Comparison of ENCODE assay signal across 24 mouse cellular contexts in the genomic region with DNA sequence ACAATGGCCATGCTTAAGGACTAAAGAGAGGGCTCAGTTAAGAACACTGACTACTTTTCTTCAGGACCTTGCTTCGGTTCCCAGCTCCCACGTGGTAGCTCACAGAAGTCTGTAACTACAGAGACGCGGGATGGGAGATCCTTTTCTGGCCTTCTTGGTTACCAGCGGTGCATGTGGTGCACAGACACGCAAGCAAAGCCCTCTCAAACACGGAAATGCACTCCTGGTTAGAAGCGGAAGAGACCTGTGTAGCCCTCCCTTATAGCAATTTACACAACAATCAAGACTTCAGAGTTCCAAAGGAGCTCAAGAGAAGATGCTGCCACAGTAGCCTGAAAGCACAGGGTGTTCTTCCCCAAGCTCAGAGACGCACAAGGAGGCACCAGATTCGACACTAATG.
"Had no signal": no experiment of that assay in that cellular context is flagged by ENCODE, and none has a peak within 500 bp of the region (broad histone marks: within the 10 kb centered on the region; RNA-seq: fewer than 3 reads in every experiment).

No protein-coding gene starts in this region.

- H3K9me3 ChIP-seq: heart, embryonic 13.5 days; heart, embryonic 15.5 days; hindbrain, embryonic 13.5 days; hindbrain, embryonic 15.5 days; kidney, embryonic 15.5 days; limb, embryonic 15.5 days; liver, embryonic 12.5 days had no signal

- DNase-seq: gastrocnemius, postnatal 25 days; heart, adult 18-20 months; heart, postnatal 14 days; heart, postnatal 36 days; kidney, adult 11 months; kidney, adult 2 months; kidney, adult 9 months; kidney, postnatal 14 days; kidney, postnatal 36 days; layer of hippocampus, adult 9-11 months; layer of hippocampus, postnatal 36 days; left cerebral cortex, postnatal 4 days had no signal

- H3K4me1 ChIP-seq: heart, embryonic 13.5 days; heart, embryonic 15.5 days; hindbrain, embryonic 13.5 days; hindbrain, embryonic 15.5 days; kidney, embryonic 15.5 days; limb, embryonic 13.5 days; limb, embryonic 15.5 days; liver, embryonic 12.5 days had no signal

- H3K36me3 ChIP-seq: heart, embryonic 13.5 days; heart, embryonic 15.5 days; hindbrain, embryonic 13.5 days; hindbrain, embryonic 15.5 days; kidney, embryonic 15.5 days; limb, embryonic 13.5 days; limb, embryonic 15.5 days; liver, embryonic 12.5 days had no signal

- H3K4me3 ChIP-seq: heart, embryonic 13.5 days; heart, embryonic 15.5 days; hindbrain, embryonic 13.5 days; hindbrain, embryonic 15.5 days; kidney, embryonic 15.5 days; limb, embryonic 13.5 days; limb, embryonic 15.5 days; liver, embryonic 12.5 days had no signal

- H3K9ac ChIP-seq: heart, embryonic 13.5 days; heart, embryonic 15.5 days; hindbrain, embryonic 13.5 days; hindbrain, embryonic 15.5 days; kidney, embryonic 15.5 days; limb, embryonic 13.5 days; limb, embryonic 15.5 days; liver, embryonic 12.5 days; liver, embryonic 14.5 days had no signal

- ATAC-seq: hindbrain, postnatal 0 days; intestine, embryonic 16.5 days; liver, embryonic 12.5 days had no signal

- H3K27ac ChIP-seq: heart, embryonic 13.5 days; heart, embryonic 15.5 days; hindbrain, embryonic 13.5 days; hindbrain, embryonic 15.5 days; hindbrain, postnatal 0 days; kidney, embryonic 15.5 days; kidney, postnatal 0 days; limb, embryonic 13.5 days; limb, embryonic 15.5 days; liver, embryonic 12.5 days; liver, embryonic 14.5 days had no signal
